Mouse (Mus musculus) olfactory bulb, adult 2 months (tissue): ENCODE results near the gene Mecp2.

Source experiments
- CTCF ChIP-seq: fragments of 200-500 bp; IDR thresholded peaks from 2 replicates; pipeline ENCODE4 v1.5.1; 2012; ENCODE audit warnings: low read depth, mild to moderate bottlenecking, low read length, moderate library complexity; ENCODE audit not compliant: insufficient read depth
- POLR2A ChIP-seq: fragments of 200-500 bp; IDR thresholded peaks from 2 replicates; pipeline ENCODE4 v1.6.1; 2012; ENCODE audit warnings: mild to moderate bottlenecking, low read depth, low read length, moderate library complexity; ENCODE audit not compliant: insufficient read depth

- TF ChIP-seq POLR2A (no peak), CTCF (no peak)
Measured at GRCm38 (mm10) chrX:74124975-74125374, 10.2 kb downstream of the Mecp2 start.
